Mouse (Mus musculus) CH12.LX (cell line): ENCODE results near the gene Aldh3b1.

ENCODE experiments used
- BHLHE40 ChIP-seq: IDR thresholded peaks from 2 replicates; pipeline ENCODE4 v1.6.1; 2011; ENCODE audit warnings: mild to moderate bottlenecking, low read depth, low read length, improper control_type of control experiment
- CHD2 ChIP-seq: IDR thresholded peaks from 2 replicates; pipeline ENCODE4 v1.6.1; 2011; ENCODE audit warnings: low read length, improper control_type of control experiment
- CTCF ChIP-seq, 2 experiments: IDR thresholded peaks in 1 of 2; conservative IDR thresholded peaks in 1 of 2; 2 replicates each; pipeline ENCODE4 v1.5.1; 2011 to 2012; ENCODE audit warnings: low read depth in 2 of 2, low read length in 2 of 2, improper control_type of control experiment in 1 of 2, inconsistent platforms in 1 of 2, mild to moderate bottlenecking in 1 of 2, moderate library complexity in 1 of 2
- E2F4 ChIP-seq: IDR thresholded peaks from 2 replicates; pipeline ENCODE4 v1.6.1; 2011; ENCODE audit warnings: low read depth, low read length, improper control_type of control experiment; ENCODE audit not compliant: insufficient replicate concordance
- EP300 ChIP-seq: IDR thresholded peaks from 2 replicates; pipeline ENCODE4 v1.6.1; 2011; ENCODE audit warnings: low read length, improper control_type of control experiment
- MYC ChIP-seq: IDR thresholded peaks from 2 replicates; pipeline ENCODE4 v1.6.1; 2011; ENCODE audit warnings: low read depth, mild to moderate bottlenecking, improper control_type of control experiment, low read length
- NELFE ChIP-seq: IDR thresholded peaks from 2 replicates; pipeline ENCODE4 v1.6.1; 2011; ENCODE audit warnings: low read depth, low read length, improper control_type of control experiment
- POLR2A ChIP-seq: IDR thresholded peaks from 2 replicates; pipeline ENCODE4 v1.6.1; 2011; ENCODE audit warnings: low read depth, mild to moderate bottlenecking, improper control_type of control experiment, low read length
- SIN3A ChIP-seq: IDR thresholded peaks from 2 replicates; pipeline ENCODE4 v1.6.1; 2012; ENCODE audit warnings: low read length, improper control_type of control experiment, inconsistent platforms
- TBP ChIP-seq: conservative IDR thresholded peaks from 2 replicates; pipeline ENCODE4 v1.6.1; 2011; ENCODE audit warnings: low read depth, low read length, improper control_type of control experiment
- USF1 ChIP-seq: IDR thresholded peaks from 2 replicates; pipeline ENCODE4 v1.6.1; 2014; ENCODE audit warnings: low read depth, mild to moderate bottlenecking, inconsistent platforms, low read length, improper control_type of control experiment
- ZMIZ1 ChIP-seq: IDR thresholded peaks from 2 replicates; pipeline ENCODE4 v1.6.1; 2012; ENCODE audit warnings: low read depth, mild to moderate bottlenecking, inconsistent platforms, low read length, improper control_type of control experiment
- ZNF384 ChIP-seq: IDR thresholded peaks from 2 replicates; pipeline ENCODE4 v1.6.1; 2012; ENCODE audit warnings: low read depth, low read length, improper control_type of control experiment, inconsistent platforms

- no peak for TF ChIP-seq SIN3A
- no peak for TF ChIP-seq CTCF (conservative IDR thresholded peaks at IDR 0.05 in 1 of 2, IDR thresholded peaks at IDR 0.05 in 1 of 2; ENCODE audit: low read depth in 2 of 2, low read length in 2 of 2)
- TF ChIP-seq MYC = no peak
- TF ChIP-seq EP300 = no peak
- no peak for TF ChIP-seq USF1
- TF ChIP-seq NELFE = no peak
- no peak for TF ChIP-seq TBP
- TF ChIP-seq E2F4 = no peak
- TF ChIP-seq POLR2A = no peak
- no peak for TF ChIP-seq ZNF384
- no peak for TF ChIP-seq BHLHE40
- no peak for TF ChIP-seq CHD2
- TF ChIP-seq ZMIZ1 = no peak
Observed at GRCm38 (mm10) chr19:3910206-3910605, 19.4 kb downstream of the Aldh3b1 start.
